Mouse (Mus musculus) embryonic facial prominence, embryonic 15.5 days (tissue): ENCODE measurements around the gene Cmklr1. TPM values are rescaled to one million over a fixed set of nuclear protein-coding genes. Genes with fewer than 3 reads are reported as not detected.

Source experiments
- ATAC-seq: fragments of 200-750 bp; cut with Nextera tagmentation; 2 replicates; pipeline ENCODE4 v1.8.0; 2017; ENCODE audit warnings: low read depth, moderate TSS enrichment; ENCODE audit not compliant: insufficient number of reproducible peaks, low FRiP score, low TSS enrichment
- H3K27ac ChIP-seq: fragments of 300-500 bp; sonication (generic); replicated peaks from 2 replicates; pipeline ENCODE4 v1.5.1; 2015; ENCODE audit warnings: mild to moderate bottlenecking, inconsistent platforms
- H3K27me3 ChIP-seq: fragments of 300-500 bp; sonication (generic); 2 replicates; pipeline ENCODE4 v1.6.1; 2015; ENCODE audit warnings: inconsistent platforms
- H3K36me3 ChIP-seq: fragments of 300-500 bp; sonication (generic); 2 replicates; pipeline ENCODE4 v1.6.1; 2015; ENCODE audit warnings: mild to moderate bottlenecking, inconsistent platforms
- H3K4me1 ChIP-seq: fragments of 300-500 bp; sonication (generic); 2 replicates; pipeline ENCODE4 v1.6.1; 2015; ENCODE audit warnings: inconsistent platforms
- H3K4me2 ChIP-seq: fragments of 300-500 bp; sonication (generic); replicated peaks from 2 replicates; pipeline ENCODE4 v1.6.1; 2015; ENCODE audit warnings: mild to moderate bottlenecking, inconsistent platforms
- H3K4me3 ChIP-seq: fragments of 300-500 bp; sonication (generic); replicated peaks from 2 replicates; pipeline ENCODE4 v1.5.1; 2015; ENCODE audit warnings: mild to moderate bottlenecking, inconsistent platforms
- H3K9ac ChIP-seq: fragments of 300-500 bp; sonication (generic); 2 replicates; pipeline ENCODE4 v1.6.1; 2015; ENCODE audit warnings: inconsistent platforms
- H3K9me3 ChIP-seq: fragments of 300-500 bp; sonication (generic); replicated peaks from 2 replicates; pipeline ENCODE4 v1.6.1; 2016; ENCODE audit warnings: inconsistent platforms
- WGBS: fragments of 180-500 bp; shearing (Covaris S2); methylation state at CpG from one replicate; pipeline ENCODE4 v1.1.7; 2015; 5-methylcytosine and 5-hydroxymethylcytosine counted together
- polyA plus RNA-seq: library from polyadenylated mRNA; unstranded; fragments of >200 nt; fragmentation: Nextera tagmentation; extraction: Ambion mirVana; gene quantifications from 2 replicates; pipeline ENCODE4 v1.2.1, GENCODE M21; 2015

The Cmklr1 gene
- polyA plus RNA-seq, 1 experiment from 2014 or later = 7.0 TPM

- Histone ChIP-seq H3K4me2 (no peak overlapping the region), H3K27ac (no peak overlapping the region), H3K4me1 (no peaks in the 10 kb centered on the region), H3K9me3 (no peaks in the 10 kb centered on the region), H3K36me3 (no peaks in the 10 kb centered on the region), H3K27me3 (no peaks in the 10 kb centered on the region; the same call in 1 of the 2 replicates), H3K4me3 (no peak overlapping the region), H3K9ac (no peak overlapping the region)
- 78% methylated on average over 10 of the region's 10 CpGs for WGBS
- no peak for ATAC-seq
These were observed 84.9 kb downstream of the Cmklr1 start for GRCm38 (mm10) chr5:113565101-113565854.

GRCm38 (mm10) chr5:113564463-113564862, 85.8 kb downstream of the Cmklr1 start:
- whole genome bisulfite sequencing = 19% methylated on average over 4 of the region's 4 CpGs

More at GRCm38 (mm10) chr5:113564463-113564862, 85.8 kb downstream of the Cmklr1 start:
- H3K36me3 ChIP-seq = no peaks in the 10 kb centered on the region
- H3K4me1 ChIP-seq = no peaks in the 10 kb centered on the region
- H3K9ac ChIP-seq = no peak overlapping the region
- no peak overlapping the region for H3K4me3 ChIP-seq
- H3K9me3 ChIP-seq = no peaks in the 10 kb centered on the region
- no peak for ATAC-seq
- no peaks in the 10 kb centered on the region; the same call in 1 of the 2 replicates for H3K27me3 ChIP-seq
- H3K27ac ChIP-seq = no peak overlapping the region
- H3K4me2 ChIP-seq = no peak overlapping the region

Other genes with a start within 250 kb of the Cmklr1 start
- gene Wscd2, start 160.1 kb downstream of the Cmklr1 start, polyA plus RNA-seq = 13.2 and 14.7 TPM in 2 replicates
- not detected in 2 replicates for gene 1700069L16Rik, start 74.3 kb upstream of the Cmklr1 start, polyA plus RNA-seq
- 8.5 and 8.7 TPM in 2 replicates for gene Ficd, start 85.4 kb upstream of the Cmklr1 start, polyA plus RNA-seq
- gene Sart3, start 122.1 kb upstream of the Cmklr1 start, polyA plus RNA-seq = 47.9 and 48.0 TPM in 2 replicates
- gene Iscu, start 122.3 kb upstream of the Cmklr1 start, polyA plus RNA-seq = 102 and 106 TPM in 2 replicates
- gene Tmem119, start 150.1 kb upstream of the Cmklr1 start, polyA plus RNA-seq = 197 and 220 TPM in 2 replicates
- gene Selplg, start 182.2 kb upstream of the Cmklr1 start, polyA plus RNA-seq = 5.3 TPM in 2 replicates